In genomic region chr11:65107734-65108171, GRCm38 (mm10) we compare ENCODE assay signal across 9 mouse cellular contexts. TPM values are rescaled to one million over a fixed set of nuclear protein-coding genes. Genes with fewer than 3 reads are reported as not detected.
DNase-seq lines count a peak whose midpoint lies in the region; ATAC-seq and TF ChIP-seq lines count a peak whose summit lies in the region.
"Had no signal": no experiment of that assay in that cellular context is flagged by ENCODE, and none has a peak within 500 bp of the region (broad histone marks: within the 10 kb centered on the region; RNA-seq: fewer than 3 reads in every experiment).

No protein-coding gene starts in this region.

- no peaks in the 10 kb centered on the region for H3K27me3 ChIP-seq in liver, embryonic 14.5 days (ENCODE audit: control insufficient read depth, insufficient read depth, low read length)
- no peaks in the 10 kb centered on the region for H3K27me3 ChIP-seq in liver, postnatal 0 days (ENCODE audit: insufficient read depth, low read length)
- no peaks in the 10 kb centered on the region for H3K27me3 ChIP-seq in midbrain, embryonic 14.5 days (ENCODE audit: control insufficient read depth, insufficient read depth, low read length)

- DNase-seq in adrenal gland, adult (ENCODE audit: inconsistent age in 2 of 2, low spot score in 1 of 2), result peak; percentile 34 to 67
- no peak for DNase-seq in adrenal gland, adult 18-20 months (ENCODE audit: low spot score in 2 of 2)
- DNase-seq in liver, embryonic 14.5 days (ENCODE audit: low read depth in 3 of 3, low spot score in 3 of 3), result no peak
- DNase-seq in liver, postnatal 0 days, result no peak
- peak; percentile 55 to 56 for DNase-seq in cerebellum, postnatal 36 days
- DNase-seq in midbrain, embryonic 14.5 days, result peak; percentile 68
- no peak for DNase-seq in embryo, embryonic 10.5 days (ENCODE audit: low spot score)
- no peak for DNase-seq in frontal cortex, postnatal 10 days (ENCODE audit: low spot score in 2 of 2)
- DNase-seq: gastrocnemius, postnatal 10 days had no signal

- TF ChIP-seq CTCF in liver, embryonic 14.5 days (IDR thresholded peaks at IDR 0.05; ENCODE audit: low read depth), result peak; percentile 10; the same call in 1 of the 2 replicates
- TF ChIP-seq CTCF in liver, postnatal 0 days (IDR thresholded peaks at IDR 0.05; ENCODE audit: low read depth), result no peak

- no peaks in the 10 kb centered on the region for H3K9me3 ChIP-seq in liver, embryonic 14.5 days (ENCODE audit: control insufficient read depth, low read length)
- H3K9me3 ChIP-seq in liver, postnatal 0 days (ENCODE audit: low read length), result no peaks in the 10 kb centered on the region
- H3K9me3 ChIP-seq in midbrain, embryonic 14.5 days (ENCODE audit: control insufficient read depth, low read length), result no peaks in the 10 kb centered on the region

- H3K4me3 ChIP-seq in liver, embryonic 14.5 days (ENCODE audit: insufficient read depth in 1 of 2, low read depth in 2 of 2, low read length in 2 of 2), result no peak overlapping the region
- H3K4me3 ChIP-seq in liver, postnatal 0 days (ENCODE audit: low read depth, low read length), result no peak overlapping the region
- H3K4me3 ChIP-seq in midbrain, embryonic 14.5 days (replicated peaks; ENCODE audit: low read depth, low read length), result no peak overlapping the region

- no peak overlapping the region for H3K9ac ChIP-seq in liver, embryonic 14.5 days (replicated peaks)
- no peak overlapping the region for H3K9ac ChIP-seq in liver, postnatal 0 days (replicated peaks)
- no peak overlapping the region for H3K9ac ChIP-seq in midbrain, embryonic 14.5 days (replicated peaks; ENCODE audit: low read length)

- 51% methylated on average over 5 of the region's 5 CpGs for WGBS in liver, embryonic 14.5 days (ENCODE audit: insufficient replicate concordance)
- 68% methylated on average over 5 of the region's 5 CpGs for WGBS in liver, postnatal 0 days (ENCODE audit: insufficient replicate concordance)
- WGBS in midbrain, embryonic 14.5 days, result 65% methylated on average over 5 of the region's 5 CpGs

- no peak overlapping the region for H3K27ac ChIP-seq in liver, embryonic 14.5 days
- no peak overlapping the region for H3K27ac ChIP-seq in liver, postnatal 0 days (ENCODE audit: low read depth)
- H3K27ac ChIP-seq in midbrain, embryonic 14.5 days (replicated peaks; ENCODE audit: low read depth, low read length), result no peak overlapping the region

- no peak overlapping the region for H3K4me2 ChIP-seq in liver, embryonic 14.5 days (ENCODE audit: low read depth)
- H3K4me2 ChIP-seq in liver, postnatal 0 days (ENCODE audit: low read depth, low read length), result no peak overlapping the region
- H3K4me2 ChIP-seq in midbrain, embryonic 14.5 days (ENCODE audit: low read length), result no peak overlapping the region

- peaks cover 0 to 5% of the 10 kb centered on the region in 2 experiments; a peak in 2 of 4 replicates for H3K4me1 ChIP-seq in liver, embryonic 14.5 days (replicated peaks; ENCODE audit: control insufficient read depth in 2 of 2, insufficient read depth in 2 of 2, low read length in 1 of 2)
- peaks cover 3% of the 10 kb centered on the region; the same call in 1 of the 2 replicates for H3K4me1 ChIP-seq in liver, postnatal 0 days (ENCODE audit: insufficient read depth)
- peaks cover 7% of the 10 kb centered on the region; the same call in 1 of the 2 replicates for H3K4me1 ChIP-seq in midbrain, embryonic 14.5 days (ENCODE audit: control insufficient read depth, insufficient read depth, low read length)

- TF ChIP-seq EP300 in liver, embryonic 14.5 days (IDR thresholded peaks at IDR 0.05; ENCODE audit: low read depth), result no peak
- TF ChIP-seq EP300 in liver, postnatal 0 days (IDR thresholded peaks at IDR 0.05; ENCODE audit: low read depth), result no peak

- ATAC-seq in liver, embryonic 14.5 days (ENCODE audit: insufficient read depth), result no peak
- no peak for ATAC-seq in liver, postnatal 0 days
- no peak for ATAC-seq in midbrain, embryonic 14.5 days (ENCODE audit: low FRiP score, low TSS enrichment)

- no peaks in the 10 kb centered on the region for H3K36me3 ChIP-seq in liver, embryonic 14.5 days (replicated peaks; ENCODE audit: control insufficient read depth, insufficient read depth, low read depth)
- no peaks in the 10 kb centered on the region for H3K36me3 ChIP-seq in liver, postnatal 0 days (replicated peaks; ENCODE audit: insufficient read depth, low read length)
- no peaks in the 10 kb centered on the region for H3K36me3 ChIP-seq in midbrain, embryonic 14.5 days (ENCODE audit: control insufficient read depth, insufficient read depth, low read length)

RNA-seq across cellular contexts. Expression of gene 1700086D15Rik, which starts 51.9 kb away (rescaled TPM):
- under 1 TPM in 1 of 2 experiments, not detected in 1; 0.64 TPM for total RNA-seq in adrenal gland, adult 18-20 months (2021)
- polyA plus RNA-seq in liver, embryonic 14.5 days (2012; rRNA removed), result not detected in 2 replicates
- polyA plus RNA-seq in liver, embryonic 14.5 days (2014; fragmentation: Nextera tagmentation; extraction: Ambion mirVana), result not detected in 2 replicates
- not detected in 2 replicates for polyA plus RNA-seq in liver, postnatal 0 days (2015; fragmentation: Nextera tagmentation; extraction: Ambion mirVana)
- polyA plus RNA-seq in midbrain, embryonic 14.5 days (2014; fragmentation: Nextera tagmentation; extraction: Ambion mirVana), result 0.26 and 0.40 TPM in 2 replicates

RNA-seq across cellular contexts. Expression of gene Arhgap44, which starts 55.0 kb away (rescaled TPM):
- total RNA-seq in adrenal gland, adult 18-20 months (2021), result 10 to 100 TPM in 1 of 2 experiments, 1 to 10 TPM in 1; 8.5 to 11.1 TPM
- polyA plus RNA-seq in liver, embryonic 14.5 days (2012; rRNA removed), result 0.44 and 0.51 TPM in 2 replicates
- 0.55 and 0.59 TPM in 2 replicates for polyA plus RNA-seq in liver, embryonic 14.5 days (2014; fragmentation: Nextera tagmentation; extraction: Ambion mirVana)
- polyA plus RNA-seq in liver, postnatal 0 days (2015; fragmentation: Nextera tagmentation; extraction: Ambion mirVana), result 0.62 and 0.73 TPM in 2 replicates
- 13.0 and 14.9 TPM in 2 replicates for polyA plus RNA-seq in midbrain, embryonic 14.5 days (2014; fragmentation: Nextera tagmentation; extraction: Ambion mirVana)

Comparison
In these comparisons a context has a peak if more than half of its experiments do, and no peak if none do; other contexts are left out.
1. DNase-seq: peak in adrenal gland, adult (2 of 2), cerebellum, postnatal 36 days (2 of 2) and midbrain, embryonic 14.5 days (single experiment); none in adrenal gland, adult 18-20 months (0 of 2), liver, embryonic 14.5 days (0 of 3), liver, postnatal 0 days (single experiment), embryo, embryonic 10.5 days (single experiment) and frontal cortex, postnatal 10 days (0 of 2).